Mouse (Mus musculus): Measurements from ENCODE around the gene Nkrf. TPM values are rescaled to one million over a fixed set of nuclear protein-coding genes. Genes with fewer than 3 reads are reported as not detected.

The Nkrf gene
- polyA plus RNA-seq, 1 experiment: 0.80 TPM

GRCm38 (mm10) chrX:36864609-36865328 is 37.9 kb downstream of the Nkrf start:
- DNase-seq: no peak
- peak overlapping the region; percentile 71 for H3K4me3 ChIP-seq (replicated peaks; ENCODE audit: extremely low read depth, low read depth, low read length)
- no peaks in the 10 kb centered on the region for H3K4me1 ChIP-seq (ENCODE audit: control insufficient read depth, insufficient read depth, low read length)
- WGBS: 60% methylated on average over 8 of the region's 8 CpGs
- no peak for TF ChIP-seq POLR2A (IDR thresholded peaks at IDR 0.05; ENCODE audit: borderline replicate concordance, extremely low read depth, low read depth, low read length)
- no peak for TF ChIP-seq CTCF (IDR thresholded peaks at IDR 0.05; ENCODE audit: insufficient read depth, low read length)

GRCm38 (mm10) chrX:36863766-36864608 is 38.7 kb downstream of the Nkrf start:
- 24% methylated on average over 43 of the region's 44 CpGs for WGBS
- no peaks in the 10 kb centered on the region for H3K4me1 ChIP-seq (ENCODE audit: control insufficient read depth, insufficient read depth, low read length)
- no peak for TF ChIP-seq CTCF (IDR thresholded peaks at IDR 0.05; ENCODE audit: insufficient read depth, low read length)
- peak; percentile 40; the same call in 1 of the 2 replicates for TF ChIP-seq POLR2A (IDR thresholded peaks at IDR 0.05; ENCODE audit: borderline replicate concordance, extremely low read depth, low read depth, low read length)
- DNase-seq: peak; percentile 73
- peak overlapping the region; percentile 84 for H3K4me3 ChIP-seq (replicated peaks; ENCODE audit: extremely low read depth, low read depth, low read length)

- Histone ChIP-seq H3K4me1 (ENCODE audit: control insufficient read depth, insufficient read depth, low read length) (no peaks in the 10 kb centered on the region; the same call in 1 of the 2 replicates), H3K4me3 (replicated peaks; ENCODE audit: extremely low read depth, low read depth, low read length) (no peak overlapping the region)
- TF ChIP-seq CTCF (IDR thresholded peaks at IDR 0.05; ENCODE audit: insufficient read depth, low read length) (no peak), POLR2A (IDR thresholded peaks at IDR 0.05; ENCODE audit: borderline replicate concordance, extremely low read depth, low read depth, low read length) (no peak)
- peak; percentile 16 for DNase-seq
- 64% methylated on average over 8 of the region's 8 CpGs for WGBS
Measured at GRCm38 (mm10) chrX:36852631-36853030, 50.1 kb downstream of the Nkrf start.

GRCm38 (mm10) chrX:36847152-36847551 is 55.5 kb downstream of the Nkrf start:
- no peak for DNase-seq
- Histone ChIP-seq H3K4me3 (replicated peaks; ENCODE audit: extremely low read depth, low read depth, low read length) (no peak overlapping the region), H3K4me1 (ENCODE audit: control insufficient read depth, insufficient read depth, low read length) (no peaks in the 10 kb centered on the region; the same call in 1 of the 2 replicates)
- WGBS: 73% methylated on average over 1 of the region's 1 CpGs
- no peak for TF ChIP-seq POLR2A (IDR thresholded peaks at IDR 0.05; ENCODE audit: borderline replicate concordance, extremely low read depth, low read depth, low read length)
- TF ChIP-seq CTCF (IDR thresholded peaks at IDR 0.05; ENCODE audit: insufficient read depth, low read length): no peak

- TF ChIP-seq POLR2A (IDR thresholded peaks at IDR 0.05; ENCODE audit: borderline replicate concordance, extremely low read depth, low read depth, low read length) (no peak), CTCF (IDR thresholded peaks at IDR 0.05; ENCODE audit: insufficient read depth, low read length) (no peak)
- 56% methylated on average over 4 of the region's 4 CpGs for WGBS
- no peaks in the 10 kb centered on the region; the same call in 1 of the 2 replicates for H3K4me1 ChIP-seq (ENCODE audit: control insufficient read depth, insufficient read depth, low read length)
- DNase-seq: no peak
- no peak overlapping the region for H3K4me3 ChIP-seq (replicated peaks; ENCODE audit: extremely low read depth, low read depth, low read length)
Measured at GRCm38 (mm10) chrX:36843346-36843990, 59.2 kb downstream of the Nkrf start.

GRCm38 (mm10) chrX:36841698-36842097 is 61.0 kb downstream of the Nkrf start:
- TF ChIP-seq POLR2A (IDR thresholded peaks at IDR 0.05; ENCODE audit: borderline replicate concordance, extremely low read depth, low read depth, low read length) (no peak), CTCF (IDR thresholded peaks at IDR 0.05; ENCODE audit: insufficient read depth, low read length) (no peak)
- 68% methylated on average over 6 of the region's 6 CpGs for WGBS
- no peak for DNase-seq
- no peak overlapping the region for H3K4me3 ChIP-seq (replicated peaks; ENCODE audit: extremely low read depth, low read depth, low read length)
- no peaks in the 10 kb centered on the region; the same call in 1 of the 2 replicates for H3K4me1 ChIP-seq (ENCODE audit: control insufficient read depth, insufficient read depth, low read length)

- no peak for TF ChIP-seq POLR2A (IDR thresholded peaks at IDR 0.05; ENCODE audit: borderline replicate concordance, extremely low read depth, low read depth, low read length)
- TF ChIP-seq CTCF (IDR thresholded peaks at IDR 0.05; ENCODE audit: insufficient read depth, low read length): no peak
- Histone ChIP-seq H3K4me1 (ENCODE audit: control insufficient read depth, insufficient read depth, low read length) (no peaks in the 10 kb centered on the region; the same call in 1 of the 2 replicates), H3K4me3 (replicated peaks; ENCODE audit: extremely low read depth, low read depth, low read length) (no peak overlapping the region)
- 43% methylated on average over 7 of the region's 7 CpGs for WGBS
- DNase-seq: no peak
Measured at GRCm38 (mm10) chrX:36839391-36839790, 63.3 kb downstream of the Nkrf start.

Other genes starting within 250 kb of the Nkrf start
- 3.1 and 3.4 TPM in 2 replicates for gene Slc25a43, start 159.2 kb downstream of the Nkrf start, polyA plus RNA-seq (2012; rRNA removed)
- 299 and 343 TPM in 2 replicates for gene Slc25a5, start 107.2 kb downstream of the Nkrf start, polyA plus RNA-seq (2012; rRNA removed)
- 23.1 and 27.1 TPM in 2 replicates for gene Ube2a, start 29.0 kb downstream of the Nkrf start, polyA plus RNA-seq (2012; rRNA removed)
- gene C330007P06Rik, start 28.8 kb downstream of the Nkrf start, polyA plus RNA-seq (2012; rRNA removed): 18.6 and 22.7 TPM in 2 replicates
- 5.6 and 9.0 TPM in 2 replicates for gene Sept6, start 88.9 kb upstream of the Nkrf start, polyA plus RNA-seq (2012; rRNA removed)
- not detected in 2 replicates for gene Sowahd, start 145.9 kb upstream of the Nkrf start, polyA plus RNA-seq (2012; rRNA removed)
- 44.6 and 56.1 TPM in 2 replicates for gene Rpl39, start 182.5 kb upstream of the Nkrf start, polyA plus RNA-seq (2012; rRNA removed)
- gene Upf3b, start 207.4 kb upstream of the Nkrf start, polyA plus RNA-seq (2012; rRNA removed): 2.9 and 4.7 TPM in 2 replicates
- 2.3 and 2.9 TPM in 2 replicates for gene Nkap, start 223.9 kb upstream of the Nkrf start, polyA plus RNA-seq (2012; rRNA removed)

Data from lung, adult 2 months (tissue).